Mouse (Mus musculus) bone marrow macrophage, adult 2 months (primary cell): ENCODE data around the gene Tll1. TPM values are rescaled to one million over a fixed set of nuclear protein-coding genes. Genes with fewer than 3 reads are reported as not detected.

Experiments
- H3K27ac ChIP-seq: 2 replicates; pipeline ENCODE4 v1.5.1; 2012; ENCODE audit warnings: low read depth, low read length; ENCODE audit not compliant: insufficient read depth
- H3K4me1 ChIP-seq: 2 replicates; pipeline ENCODE4 v1.6.1; 2012; ENCODE audit warnings: low read length; ENCODE audit not compliant: control insufficient read depth, insufficient read depth
- H3K4me3 ChIP-seq: 2 replicates; pipeline ENCODE4 v1.5.1; 2012; ENCODE audit warnings: mild to moderate bottlenecking, low read length, moderate library complexity; ENCODE audit not compliant: insufficient read depth
- CTCF ChIP-seq: IDR thresholded peaks from 2 replicates; pipeline ENCODE4 v1.5.1; 2012; ENCODE audit warnings: low read depth, mild to moderate bottlenecking, low read length, moderate library complexity
- POLR2A ChIP-seq: IDR thresholded peaks from 2 replicates; pipeline ENCODE4 v1.6.1; 2012; ENCODE audit warnings: mild to moderate bottlenecking, low read depth, low read length, borderline replicate concordance
- polyA plus RNA-seq: library from polyadenylated mRNA; stranded (reverse); fragments of >200 nt; gene quantifications from 2 replicates; pipeline ENCODE4 v1.2.4, GENCODE M21; 2012; ENCODE audit not compliant: missing spikeins, insufficient read depth, insufficient read length

The Tll1 gene
- polyA plus RNA-seq, 1 experiment, result not detected

DNA sequence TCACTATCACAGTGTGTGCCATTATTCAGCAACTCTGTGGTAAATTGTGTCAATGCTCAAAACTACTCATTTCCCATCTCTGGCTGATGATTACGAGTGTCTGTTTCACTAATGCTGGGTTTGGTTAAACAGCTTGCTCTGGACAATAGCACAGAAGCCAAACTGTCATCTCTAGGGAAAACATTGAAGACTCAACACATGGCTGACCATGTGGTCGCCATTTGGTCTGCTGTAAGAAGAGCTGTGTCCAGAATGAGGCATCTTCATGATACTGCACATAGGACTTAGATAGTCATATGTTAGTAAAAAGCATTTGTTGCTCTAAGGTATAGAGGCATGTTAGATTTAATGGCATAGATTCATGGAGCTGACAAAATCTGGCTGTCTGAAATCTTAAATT lies 98.9 kb downstream of the Tll1 start:
- H3K4me3 ChIP-seq, result no peak overlapping the region
- no peak overlapping the region for H3K27ac ChIP-seq
- no peak for TF ChIP-seq CTCF
- TF ChIP-seq POLR2A, result no peak
- no peaks in the 10 kb centered on the region for H3K4me1 ChIP-seq

DNA sequence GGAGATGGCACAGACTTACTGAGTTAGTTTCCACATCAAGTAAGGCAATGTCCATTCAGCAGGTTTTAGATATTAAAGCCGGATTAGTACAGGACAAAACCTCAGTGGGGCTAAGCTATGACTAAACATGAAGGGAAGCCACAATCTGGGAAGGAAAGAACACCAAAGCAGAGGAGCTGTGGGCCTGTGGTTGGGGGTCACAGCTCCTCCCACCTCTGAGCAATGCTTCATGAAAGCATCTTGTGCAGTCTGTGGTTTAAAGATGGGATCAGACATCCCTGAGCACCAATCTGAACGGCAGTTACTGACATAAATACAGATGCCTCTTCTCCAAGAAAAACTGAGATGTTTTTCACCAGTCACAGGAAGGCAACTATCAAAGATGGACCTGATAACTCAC lies 132.7 kb downstream of the Tll1 start:
- Histone ChIP-seq H3K27ac (no peak overlapping the region), H3K4me1 (no peaks in the 10 kb centered on the region), H3K4me3 (no peak overlapping the region)
- TF ChIP-seq CTCF (no peak), POLR2A (no peak)

DNA sequence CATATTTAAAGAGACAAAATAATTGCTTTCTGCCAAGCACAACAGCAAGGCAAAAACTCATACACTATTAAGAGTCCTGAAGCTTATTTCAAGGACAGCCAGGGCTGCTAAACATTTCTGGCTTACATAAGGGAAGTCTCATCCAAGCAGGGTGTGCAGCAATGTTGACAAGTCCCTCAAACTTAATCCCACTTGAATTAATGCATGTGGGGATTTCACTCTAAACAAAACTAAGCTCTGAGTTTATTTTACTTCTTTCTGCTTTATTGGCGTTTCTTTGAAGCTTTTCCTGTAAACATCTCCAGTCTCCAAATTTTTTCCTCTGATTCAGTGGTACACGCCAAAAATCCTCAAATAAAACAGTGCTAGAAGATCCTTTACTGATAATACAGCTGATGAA lies 146.2 kb downstream of the Tll1 start:
- Histone ChIP-seq H3K4me1 (no peaks in the 10 kb centered on the region), H3K4me3 (no peak overlapping the region), H3K27ac (no peak overlapping the region)
- TF ChIP-seq POLR2A (no peak), CTCF (no peak)

DNA sequence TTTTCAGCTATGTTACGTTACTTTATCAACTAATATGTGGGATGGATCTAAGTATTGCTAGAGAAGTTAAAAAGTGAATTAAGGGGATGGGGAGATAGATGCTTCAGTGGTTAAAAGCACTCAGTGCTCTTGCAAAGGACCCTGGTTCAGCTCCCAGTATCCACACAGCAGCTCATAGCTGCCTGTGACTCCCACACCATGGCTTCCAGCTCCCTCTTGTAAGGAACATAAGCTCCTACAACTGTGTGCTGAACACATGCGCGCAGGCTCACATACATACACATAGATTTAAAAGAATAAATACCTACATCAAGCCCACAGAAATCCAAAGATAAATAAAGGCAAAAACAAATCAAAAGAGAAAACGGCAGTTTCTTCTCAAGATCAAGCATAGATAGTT lies 148.5 kb downstream of the Tll1 start:
- H3K4me1 ChIP-seq, result no peaks in the 10 kb centered on the region
- no peak for TF ChIP-seq POLR2A
- TF ChIP-seq CTCF, result no peak
- no peak overlapping the region for H3K27ac ChIP-seq
- H3K4me3 ChIP-seq, result no peak overlapping the region

DNA sequence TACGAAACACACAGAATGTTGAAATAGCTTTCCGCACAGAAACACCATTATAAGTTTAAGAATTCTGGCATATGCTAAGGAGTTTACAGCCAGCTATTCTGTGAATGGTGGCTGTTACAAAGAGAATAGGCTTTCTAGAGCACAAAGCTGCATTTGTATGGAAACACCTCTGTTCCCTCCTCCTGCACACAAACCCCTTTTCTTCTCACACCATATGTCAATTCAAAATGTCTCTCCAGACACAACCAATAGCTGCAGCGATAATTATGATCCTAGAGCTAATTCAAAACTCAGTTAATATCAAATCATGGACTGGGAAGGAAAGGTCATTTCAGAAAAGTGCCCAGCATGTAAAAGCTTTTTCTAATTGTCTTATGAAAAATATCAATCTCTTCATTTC lies 157.5 kb downstream of the Tll1 start:
- no peak for TF ChIP-seq POLR2A
- TF ChIP-seq CTCF, result no peak
- Histone ChIP-seq H3K4me1 (no peaks in the 10 kb centered on the region), H3K27ac (no peak overlapping the region), H3K4me3 (no peak overlapping the region)

DNA sequence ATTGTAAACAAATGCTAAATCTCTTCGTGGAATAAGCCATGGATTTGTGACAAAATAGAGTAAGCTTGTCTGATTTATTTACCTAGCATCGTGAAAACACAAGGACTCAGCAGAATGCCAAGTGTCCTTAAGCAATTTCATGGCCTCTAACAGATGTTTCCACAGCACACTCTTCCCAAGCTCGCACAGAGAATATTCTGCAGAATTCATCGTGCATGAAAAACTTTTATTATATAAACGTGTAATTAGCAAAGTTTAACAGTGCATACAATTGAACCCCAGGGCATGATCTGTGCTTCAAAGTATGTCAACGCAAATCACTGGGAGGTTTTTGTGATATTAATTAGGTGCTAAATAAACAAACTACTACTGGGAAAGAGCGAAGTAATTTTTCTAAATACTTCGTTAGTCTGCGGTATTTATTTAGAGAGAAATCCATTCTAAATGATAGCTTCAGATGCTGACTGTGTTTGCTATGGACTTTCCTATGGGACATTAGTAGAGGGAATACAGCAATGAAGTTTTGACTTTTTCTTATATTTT lies 158.0 kb downstream of the Tll1 start:
- no peak overlapping the region for H3K27ac ChIP-seq
- no peak for TF ChIP-seq POLR2A
- no peaks in the 10 kb centered on the region for H3K4me1 ChIP-seq
- no peak overlapping the region for H3K4me3 ChIP-seq

DNA sequence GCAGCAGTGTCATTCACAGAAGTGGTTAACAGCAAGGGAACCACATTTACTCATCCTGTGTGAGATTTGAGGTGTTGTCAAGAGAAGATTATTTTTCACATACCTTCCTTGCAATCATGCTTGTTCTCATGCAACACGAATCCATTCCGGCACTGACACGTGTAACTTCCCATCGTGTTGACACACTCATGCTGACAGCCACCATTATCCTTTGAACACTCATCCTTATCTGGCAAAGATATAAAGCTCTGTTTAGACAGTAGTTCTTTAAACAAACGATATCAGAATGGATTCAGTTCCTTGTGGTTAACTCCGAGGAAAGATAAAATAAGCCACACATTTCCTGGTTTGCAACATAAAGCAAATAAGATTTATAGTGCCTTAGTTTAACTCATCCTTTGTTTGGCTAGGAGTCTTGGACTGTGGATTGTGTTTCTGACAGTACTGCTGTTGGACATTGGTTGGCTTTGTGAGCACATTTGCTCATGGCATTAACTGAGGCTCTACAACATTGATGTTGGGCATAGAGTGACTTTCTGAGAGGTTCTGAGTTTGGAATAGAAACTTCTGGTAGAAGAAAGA lies 164.7 kb downstream of the Tll1 start:
- TF ChIP-seq CTCF (no peak), POLR2A (no peak)
- Histone ChIP-seq H3K4me3 (no peak overlapping the region), H3K4me1 (no peaks in the 10 kb centered on the region), H3K27ac (no peak overlapping the region)

DNA sequence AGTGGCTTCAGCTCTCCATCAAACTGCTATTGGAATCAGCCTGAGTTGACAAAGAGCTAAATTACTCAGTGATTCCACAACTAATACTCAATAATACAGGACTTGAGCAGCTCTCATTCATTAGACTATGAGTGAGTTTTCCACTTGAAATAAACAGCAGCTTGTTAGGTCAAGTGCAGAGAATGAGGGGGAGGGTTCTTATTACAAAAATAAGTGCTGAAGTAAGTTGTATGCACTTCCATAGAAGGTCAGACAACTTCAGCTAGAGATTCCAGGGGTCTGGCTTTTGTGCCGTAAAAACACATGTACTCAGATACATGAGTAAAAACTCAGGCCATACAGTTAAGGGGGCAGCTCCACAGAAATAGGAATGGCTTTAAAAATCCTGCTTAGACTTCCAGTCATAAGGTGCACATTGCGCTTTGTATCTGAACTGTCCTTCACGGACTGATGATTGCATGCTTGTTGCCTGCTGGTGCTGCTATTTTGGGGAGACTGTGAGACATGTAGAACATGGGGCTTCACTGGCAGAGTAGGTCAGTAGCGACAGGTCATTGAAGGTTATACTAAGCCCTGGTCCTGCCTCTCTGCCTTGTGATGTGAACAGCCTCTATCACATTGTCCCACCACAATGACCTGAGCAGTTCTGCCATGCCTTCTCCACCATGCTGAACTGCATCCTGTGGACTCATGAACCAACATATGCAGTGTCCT lies 175.2 kb downstream of the Tll1 start:
- Histone ChIP-seq H3K4me1 (no peaks in the 10 kb centered on the region), H3K27ac (no peak overlapping the region), H3K4me3 (no peak overlapping the region)
- TF ChIP-seq POLR2A, result no peak
- no peak for TF ChIP-seq CTCF

DNA sequence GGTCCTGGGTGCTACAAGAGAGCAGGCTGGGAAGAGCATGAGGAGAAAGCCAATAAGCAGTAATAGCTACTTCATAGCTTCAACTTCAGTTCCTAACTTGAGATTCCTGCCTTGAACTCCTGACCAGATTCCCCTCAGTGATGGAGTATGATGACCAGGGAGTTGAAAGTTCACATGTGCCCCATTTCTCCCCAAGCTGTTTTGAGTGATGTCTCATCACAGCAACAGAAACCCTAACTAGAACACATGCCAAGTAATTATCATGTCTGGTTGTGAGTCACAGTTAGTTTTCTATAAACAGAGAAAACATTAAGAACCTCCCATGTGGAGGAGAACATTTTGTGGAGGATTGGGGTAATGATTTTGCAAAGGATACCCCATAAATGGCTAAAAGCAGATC lies 176.0 kb downstream of the Tll1 start:
- no peaks in the 10 kb centered on the region for H3K4me1 ChIP-seq
- no peak overlapping the region for H3K4me3 ChIP-seq
- H3K27ac ChIP-seq, result no peak overlapping the region
- TF ChIP-seq POLR2A (no peak), CTCF (no peak)

DNA sequence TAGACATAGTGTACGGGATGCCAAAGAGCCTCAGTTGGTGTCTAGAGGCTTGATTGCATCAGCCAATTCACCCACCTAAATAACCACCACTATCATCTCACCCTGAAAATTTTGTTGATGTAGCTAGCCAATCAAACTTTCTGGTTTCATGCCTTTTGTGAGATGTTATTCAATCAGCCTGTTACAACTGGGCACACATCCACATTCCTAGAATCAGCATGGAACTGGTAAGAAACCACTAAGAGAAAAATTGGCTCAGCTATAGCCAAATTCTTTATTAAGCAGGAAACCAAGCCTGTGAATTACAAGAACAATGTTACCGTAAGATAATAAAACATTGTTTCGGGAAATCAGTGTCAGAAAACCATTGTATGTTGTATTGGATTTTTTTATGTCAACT lies 176.5 kb downstream of the Tll1 start:
- Histone ChIP-seq H3K4me1 (no peaks in the 10 kb centered on the region), H3K4me3 (no peak overlapping the region), H3K27ac (no peak overlapping the region)
- TF ChIP-seq CTCF (no peak), POLR2A (no peak)

DNA sequence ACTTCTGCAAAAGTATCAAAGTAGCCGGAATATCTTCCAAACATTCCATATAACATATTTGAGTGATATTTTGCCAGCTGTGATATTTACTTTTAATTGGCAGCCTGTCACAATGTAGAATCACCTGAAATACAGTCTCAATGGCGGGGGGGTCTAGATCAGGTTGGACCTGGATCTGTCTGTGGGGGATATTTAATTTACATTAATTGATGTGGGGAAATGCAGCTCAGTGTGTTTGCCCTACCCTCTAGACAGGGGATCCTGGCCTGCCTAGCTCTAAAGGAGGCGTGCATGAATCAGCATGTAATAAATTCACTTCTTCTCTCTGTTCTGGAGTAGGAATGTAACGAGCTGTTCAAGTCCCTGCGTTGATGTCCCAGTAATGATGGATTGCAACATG lies 181.7 kb downstream of the Tll1 start:
- H3K4me1 ChIP-seq, result no peaks in the 10 kb centered on the region
- H3K27ac ChIP-seq, result no peak overlapping the region
- no peak overlapping the region for H3K4me3 ChIP-seq
- TF ChIP-seq POLR2A (no peak), CTCF (no peak)
